Mouse (Mus musculus): ENCODE results near the gene Hs6st2. TPM values are rescaled to one million over a fixed set of nuclear protein-coding genes. Genes with fewer than 3 reads are reported as not detected.

The Hs6st2 gene
- polyA plus RNA-seq (2016; fragmentation: Nextera tagmentation; extraction: Ambion mirVana): 12.4 and 15.4 TPM in 2 replicates

DNA sequence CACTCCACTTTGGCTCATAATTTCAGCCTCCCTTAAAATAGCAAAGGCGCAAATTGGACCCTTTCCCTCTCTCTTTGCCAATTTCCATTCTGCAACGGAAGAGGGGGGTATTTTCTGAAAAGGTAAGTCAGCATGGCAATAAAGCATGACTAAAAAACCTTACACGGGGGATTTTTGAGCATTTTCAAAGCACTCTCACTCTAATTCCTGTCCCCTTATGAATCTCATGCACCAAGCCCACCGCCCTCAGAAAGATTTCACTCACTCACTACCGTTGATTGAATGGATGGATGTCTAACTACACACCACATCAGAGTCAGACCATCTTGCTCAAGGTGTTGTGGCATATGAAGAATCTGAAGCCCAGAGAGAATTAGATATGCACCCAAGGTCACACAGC lies at the start of gene Hs6st2:
Hs6st2 (minus strand) TSS at position 101 of the 400 bp plus-strand sequence.
- peak within 1 kb of the TSS; percentile 71 for H3K4me2 ChIP-seq (replicated peaks)
- no peaks in the 10 kb centered on the region; the same call in 1 of the 2 replicates for H3K4me1 ChIP-seq
- H3K9ac ChIP-seq (replicated peaks): peak within 1 kb of the TSS; percentile 55
- no peaks in the 10 kb centered on the region for H3K36me3 ChIP-seq
- ATAC-seq (ENCODE audit: low FRiP score, low read depth): no peak
- peaks cover 35% of the 10 kb centered on the region for H3K27me3 ChIP-seq
- peak within 1 kb of the TSS; percentile 49 for H3K4me3 ChIP-seq
- WGBS: 28% methylated on average over 5 of the region's 5 CpGs
- no peaks in the 10 kb centered on the region for H3K9me3 ChIP-seq
- no peak within 1 kb of the TSS for H3K27ac ChIP-seq (replicated peaks)

- Histone ChIP-seq H3K9me3 (no peaks in the 10 kb centered on the region), H3K27ac (replicated peaks) (no peak overlapping the region), H3K27me3 (no peaks in the 10 kb centered on the region), H3K4me1 (no peaks in the 10 kb centered on the region), H3K4me3 (no peak overlapping the region), H3K36me3 (no peaks in the 10 kb centered on the region), H3K4me2 (replicated peaks) (no peak overlapping the region), H3K9ac (replicated peaks) (no peak overlapping the region)
- no peak for ATAC-seq (ENCODE audit: low FRiP score, low read depth)
- WGBS: 78% methylated on average over 8 of the region's 8 CpGs
These were observed 32.6 kb upstream of the Hs6st2 start for GRCm38 (mm10) chrX:51714086-51714745.

GRCm38 (mm10) chrX:51712996-51713395 lies 31.3 kb upstream of the Hs6st2 start:
- Histone ChIP-seq H3K4me3 (no peak overlapping the region), H3K4me1 (no peaks in the 10 kb centered on the region), H3K9ac (replicated peaks) (no peak overlapping the region), H3K27ac (replicated peaks) (no peak overlapping the region), H3K9me3 (no peaks in the 10 kb centered on the region), H3K4me2 (replicated peaks) (no peak overlapping the region), H3K36me3 (no peaks in the 10 kb centered on the region), H3K27me3 (no peaks in the 10 kb centered on the region)
- WGBS: 78% methylated on average over 1 of the region's 1 CpGs
- ATAC-seq (ENCODE audit: low FRiP score, low read depth): no peak

GRCm38 (mm10) chrX:51702823-51703222 lies 21.2 kb upstream of the Hs6st2 start:
- WGBS: 66% methylated on average over 4 of the region's 4 CpGs
- Histone ChIP-seq H3K27ac (replicated peaks) (no peak overlapping the region), H3K4me1 (no peaks in the 10 kb centered on the region), H3K27me3 (no peaks in the 10 kb centered on the region), H3K36me3 (no peaks in the 10 kb centered on the region), H3K4me3 (no peak overlapping the region), H3K9me3 (no peaks in the 10 kb centered on the region), H3K4me2 (replicated peaks) (no peak overlapping the region), H3K9ac (replicated peaks) (no peak overlapping the region)
- ATAC-seq (ENCODE audit: low FRiP score, low read depth): no peak

- Histone ChIP-seq H3K9me3 (no peaks in the 10 kb centered on the region), H3K4me3 (no peak overlapping the region), H3K9ac (replicated peaks) (no peak overlapping the region), H3K4me2 (replicated peaks) (no peak overlapping the region), H3K4me1 (no peaks in the 10 kb centered on the region), H3K36me3 (no peaks in the 10 kb centered on the region), H3K27me3 (no peaks in the 10 kb centered on the region), H3K27ac (replicated peaks) (no peak overlapping the region)
- 53% methylated on average over 4 of the region's 4 CpGs for whole genome bisulfite sequencing
- no peak for ATAC-seq (ENCODE audit: low FRiP score, low read depth)
These were observed 17.4 kb upstream of the Hs6st2 start for GRCm38 (mm10) chrX:51699079-51699478.

GRCm38 (mm10) chrX:51686048-51686949 lies 4.6 kb upstream of the Hs6st2 start:
- Histone ChIP-seq H3K27me3 (peaks cover 11% of the 10 kb centered on the region), H3K4me3 (no peak overlapping the region), H3K4me2 (replicated peaks) (no peak overlapping the region), H3K9ac (replicated peaks) (no peak overlapping the region), H3K9me3 (no peaks in the 10 kb centered on the region), H3K27ac (replicated peaks) (no peak overlapping the region), H3K36me3 (no peaks in the 10 kb centered on the region), H3K4me1 (no peaks in the 10 kb centered on the region; the same call in 1 of the 2 replicates)
- ATAC-seq (ENCODE audit: low FRiP score, low read depth): no peak
- 85% methylated on average over 6 of the region's 6 CpGs for WGBS

DNA sequence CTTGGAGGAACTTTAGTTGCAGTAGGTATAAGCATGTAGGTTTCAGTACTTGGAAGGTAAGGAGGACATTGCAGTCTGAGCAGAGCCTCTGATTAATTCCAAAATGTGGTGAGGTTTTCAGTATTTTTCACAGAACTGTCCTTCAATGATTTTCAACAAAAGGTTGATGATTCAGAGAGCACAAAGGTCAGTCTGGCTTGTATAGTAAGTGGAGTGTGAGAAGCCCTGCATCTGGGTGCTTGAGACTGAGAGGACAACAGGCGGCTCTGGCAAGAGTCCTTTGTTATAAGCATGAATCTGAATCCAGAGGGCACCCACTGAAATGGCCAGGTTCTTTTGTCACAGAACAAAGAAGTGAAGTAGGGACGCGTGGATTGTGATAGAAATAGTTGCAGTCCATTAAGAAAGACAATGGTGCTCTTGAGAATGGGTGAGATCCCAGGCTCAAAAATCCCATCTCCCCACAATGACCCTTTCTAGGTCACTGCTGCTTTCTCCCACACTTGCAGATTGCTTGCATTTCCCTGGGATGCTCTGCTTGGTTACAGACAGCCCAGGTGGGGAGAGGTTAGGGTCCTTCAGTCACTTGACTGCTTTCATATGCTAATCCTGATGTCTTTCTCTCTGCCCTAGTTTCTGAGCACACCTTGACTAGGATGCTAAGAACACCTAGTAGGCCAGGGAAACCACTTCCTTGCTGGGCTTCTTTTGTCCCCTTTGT lies 2.8 kb upstream of the Hs6st2 start:
- Histone ChIP-seq H3K36me3 (no peaks in the 10 kb centered on the region), H3K9me3 (no peaks in the 10 kb centered on the region), H3K4me3 (no peak overlapping the region), H3K4me2 (replicated peaks) (no peak overlapping the region), H3K27ac (replicated peaks) (no peak overlapping the region), H3K9ac (replicated peaks) (no peak overlapping the region), H3K27me3 (peaks cover 23% of the 10 kb centered on the region), H3K4me1 (no peaks in the 10 kb centered on the region; the same call in 1 of the 2 replicates)
- WGBS: 44% methylated on average over 3 of the region's 3 CpGs
- no peak for ATAC-seq (ENCODE audit: low FRiP score, low read depth)

DNA sequence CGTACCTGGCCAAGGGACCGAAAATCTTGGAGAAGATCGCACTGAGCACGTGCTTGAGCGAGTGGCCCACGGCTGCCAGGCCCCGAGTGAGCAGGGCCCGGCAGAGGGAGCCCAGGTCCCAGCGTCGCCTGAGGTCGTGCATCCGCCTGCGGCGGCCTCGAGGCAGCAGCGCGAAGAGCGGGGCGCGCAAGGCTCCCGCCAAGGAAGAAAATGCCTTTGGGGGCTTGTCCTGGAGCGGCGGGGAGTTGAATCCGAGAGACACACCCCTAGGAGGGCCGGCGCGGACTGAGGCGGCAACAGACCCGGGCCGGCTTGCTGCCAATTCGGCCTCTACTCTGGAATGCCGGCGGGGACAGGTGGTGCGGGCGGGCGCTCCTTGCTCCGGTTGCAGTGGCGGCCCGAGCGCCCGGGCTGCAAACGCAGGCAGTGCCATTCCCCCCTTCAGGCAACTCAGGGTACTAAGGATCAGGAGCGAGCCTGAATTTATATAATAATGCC lies 437 bp downstream of the Hs6st2 start:
- H3K9ac ChIP-seq (replicated peaks): peak overlapping the region; percentile 55
- ATAC-seq (ENCODE audit: low FRiP score, low read depth): peak; percentile 75
- H3K36me3 ChIP-seq: no peaks in the 10 kb centered on the region
- WGBS: 30% methylated on average over 43 of the region's 43 CpGs
- H3K4me3 ChIP-seq: peak overlapping the region; percentile 49
- peaks cover 35% of the 10 kb centered on the region for H3K27me3 ChIP-seq
- H3K9me3 ChIP-seq: no peaks in the 10 kb centered on the region
- no peaks in the 10 kb centered on the region; the same call in 1 of the 2 replicates for H3K4me1 ChIP-seq
- H3K27ac ChIP-seq (replicated peaks): no peak overlapping the region
- peak overlapping the region; percentile 71 for H3K4me2 ChIP-seq (replicated peaks)

- Histone ChIP-seq H3K27me3 (peaks cover 35% of the 10 kb centered on the region), H3K4me3 (peak overlapping the region; percentile 49), H3K4me1 (no peaks in the 10 kb centered on the region; the same call in 1 of the 2 replicates), H3K27ac (replicated peaks) (no peak overlapping the region), H3K9me3 (no peaks in the 10 kb centered on the region), H3K4me2 (replicated peaks) (peak overlapping the region; percentile 71), H3K9ac (replicated peaks) (peak overlapping the region; percentile 55), H3K36me3 (no peaks in the 10 kb centered on the region)
- peak; percentile 84 for ATAC-seq (ENCODE audit: low FRiP score, low read depth)
- 21% methylated on average over 64 of the region's 70 CpGs for WGBS
These were observed 1.1 kb downstream of the Hs6st2 start for GRCm38 (mm10) chrX:51680428-51681169.

DNA sequence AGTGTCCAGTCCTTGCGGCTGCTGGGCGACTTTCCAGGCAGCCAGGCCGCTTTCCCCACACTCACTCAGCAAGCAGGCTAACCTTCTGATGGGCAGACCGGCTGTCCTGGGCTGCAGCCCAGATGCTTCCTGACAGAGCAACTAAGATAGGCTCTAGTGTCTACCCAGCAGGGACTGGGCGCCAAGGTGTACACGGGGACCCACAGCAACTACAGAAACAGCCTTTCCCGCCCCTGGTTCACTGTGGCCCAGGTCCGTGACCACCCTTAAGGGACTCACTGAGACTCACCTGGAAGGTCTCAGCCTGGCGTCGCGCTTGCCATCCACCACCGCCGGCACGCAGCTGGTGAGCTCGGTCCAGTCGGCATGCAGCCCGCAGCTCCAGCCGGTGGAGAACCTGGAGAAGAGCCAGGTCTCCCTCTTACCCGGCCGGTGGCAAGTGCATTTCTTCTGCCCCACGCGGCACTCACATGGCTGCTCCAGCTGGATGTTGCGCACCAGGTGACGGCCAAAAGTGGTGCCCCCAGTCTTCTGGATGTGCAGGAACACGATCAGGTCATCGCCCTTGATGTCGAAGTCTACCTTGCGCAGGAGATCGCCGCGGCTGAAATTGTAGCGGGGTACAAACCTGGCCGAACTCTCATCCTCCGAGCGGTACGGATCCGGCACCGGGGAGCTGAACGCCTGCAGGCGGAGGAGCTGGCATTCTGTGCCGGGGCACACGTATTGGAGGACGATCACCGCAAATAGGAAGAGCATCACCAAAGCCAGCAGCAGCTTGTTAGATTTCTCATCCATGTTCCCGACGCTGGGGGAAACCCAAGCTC lies 1.8 kb downstream of the Hs6st2 start:
- H3K4me2 ChIP-seq (replicated peaks): peak overlapping the region; percentile 71
- H3K9ac ChIP-seq (replicated peaks): peak overlapping the region; percentile 55; the same call in 1 of the 2 replicates
- H3K27me3 ChIP-seq: peaks cover 35% of the 10 kb centered on the region
- no peaks in the 10 kb centered on the region; the same call in 1 of the 2 replicates for H3K4me1 ChIP-seq
- H3K4me3 ChIP-seq: peak overlapping the region; percentile 49
- ATAC-seq (ENCODE audit: low FRiP score, low read depth): peak; percentile 61
- no peaks in the 10 kb centered on the region for H3K36me3 ChIP-seq
- no peak overlapping the region for H3K27ac ChIP-seq (replicated peaks)
- no peaks in the 10 kb centered on the region for H3K9me3 ChIP-seq
- 33% methylated on average over 42 of the region's 46 CpGs for WGBS

Data from midbrain, embryonic 12.5 days (tissue).